Mouse (Mus musculus): Measurements from ENCODE around the gene Atg7. TPM values are rescaled to one million over a fixed set of nuclear protein-coding genes. Genes with fewer than 3 reads are reported as not detected.

Gene Atg7
- total RNA-seq, 1 experiment from 2014 or later, result 41.2 TPM

GRCm38 (mm10) chr6:114736355-114736754 lies 93.5 kb downstream of the Atg7 start:
- DNase-seq, result peak; percentile 27

- no peak for DNase-seq
Observed at GRCm38 (mm10) chr6:114737181-114737580, 94.3 kb downstream of the Atg7 start.

- peak; percentile 30 for DNase-seq
Observed at GRCm38 (mm10) chr6:114737931-114738759, 95.2 kb downstream of the Atg7 start.

GRCm38 (mm10) chr6:114738760-114739112 lies 95.8 kb downstream of the Atg7 start:
- no peak for DNase-seq

GRCm38 (mm10) chr6:114742209-114743003 lies 99.5 kb downstream of the Atg7 start:
- no peak for DNase-seq

- DNase-seq, result no peak
Observed at GRCm38 (mm10) chr6:114743126-114743525, 100.2 kb downstream of the Atg7 start.

GRCm38 (mm10) chr6:114743845-114744244 lies 100.9 kb downstream of the Atg7 start:
- no peak for DNase-seq

GRCm38 (mm10) chr6:114746439-114746974 lies 103.6 kb downstream of the Atg7 start:
- DNase-seq, result no peak

GRCm38 (mm10) chr6:114748419-114748818 lies 105.5 kb downstream of the Atg7 start:
- no peak for DNase-seq

GRCm38 (mm10) chr6:114748882-114749281 lies 106.0 kb downstream of the Atg7 start:
- no peak for DNase-seq

GRCm38 (mm10) chr6:114758795-114759194 lies 115.9 kb downstream of the Atg7 start:
- DNase-seq, result peak; percentile 23

GRCm38 (mm10) chr6:114766314-114766713 lies 123.4 kb downstream of the Atg7 start:
- no peak for DNase-seq

GRCm38 (mm10) chr6:114767710-114768109 lies 124.8 kb downstream of the Atg7 start:
- DNase-seq, result no peak

GRCm38 (mm10) chr6:114770337-114770736 lies 127.4 kb downstream of the Atg7 start:
- no peak for DNase-seq

- no peak for DNase-seq
Observed at GRCm38 (mm10) chr6:114771502-114771901, 128.6 kb downstream of the Atg7 start.

- no peak for DNase-seq
Observed at GRCm38 (mm10) chr6:114775210-114775609, 132.3 kb downstream of the Atg7 start.

GRCm38 (mm10) chr6:114777872-114778271 lies 135.0 kb downstream of the Atg7 start:
- DNase-seq, result no peak

- no peak for DNase-seq
Observed at GRCm38 (mm10) chr6:114778650-114779049, 135.8 kb downstream of the Atg7 start.

GRCm38 (mm10) chr6:114780583-114780982 lies 137.7 kb downstream of the Atg7 start:
- no peak for DNase-seq

- peak; percentile 75 for DNase-seq
Observed at GRCm38 (mm10) chr6:114781415-114782240, 138.7 kb downstream of the Atg7 start.

- DNase-seq, result peak; percentile 37
Observed at GRCm38 (mm10) chr6:114782486-114782885, 139.6 kb downstream of the Atg7 start.

- no peak for DNase-seq
Observed at GRCm38 (mm10) chr6:114786461-114786860, 143.6 kb downstream of the Atg7 start.
